Mouse (Mus musculus) common myeloid progenitor, adult 5-6 weeks (primary cell): ENCODE measurements at regions not wholly inside any gene's neighbourhood (a gene's known extent, or its start where the extent isn't known, plus 50 kb on each side); places are given as distances from the start of the nearest gene placed in this dataset.

ENCODE experiments used
- ATAC-seq: replicated peaks from 2 replicates; pipeline ENCODE4 v1.8.0; 2016; ENCODE audit warnings: low read depth, mild to moderate bottlenecking, moderate TSS enrichment, inconsistent platforms; ENCODE audit not compliant: poor library complexity, severe bottlenecking

GRCm38 (mm10) chr17:64229225-64229976, 102.3 kb downstream of the Pja2 start:
- ATAC-seq = no peak

DNA sequence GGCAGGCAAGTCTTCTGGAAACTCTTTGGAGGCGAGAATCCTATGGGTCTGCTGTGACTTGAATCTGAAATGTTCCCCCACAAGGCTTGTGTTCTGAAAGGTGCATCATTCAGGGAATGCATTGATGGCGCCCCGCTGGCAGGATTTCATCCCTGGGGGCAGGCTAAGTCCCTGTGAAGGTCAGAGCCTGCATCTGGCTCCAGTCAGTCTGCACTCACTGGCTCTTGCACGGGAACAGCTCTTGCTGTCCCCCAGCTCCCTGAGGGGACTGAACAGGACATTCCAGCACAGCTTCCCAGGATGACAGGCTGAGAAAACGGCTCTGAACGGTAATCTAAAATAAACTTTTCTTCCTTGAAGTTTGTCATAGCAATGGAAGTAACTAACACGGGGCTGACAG, 117.1 kb downstream of the Pja2 start:
- no peak for ATAC-seq

DNA sequence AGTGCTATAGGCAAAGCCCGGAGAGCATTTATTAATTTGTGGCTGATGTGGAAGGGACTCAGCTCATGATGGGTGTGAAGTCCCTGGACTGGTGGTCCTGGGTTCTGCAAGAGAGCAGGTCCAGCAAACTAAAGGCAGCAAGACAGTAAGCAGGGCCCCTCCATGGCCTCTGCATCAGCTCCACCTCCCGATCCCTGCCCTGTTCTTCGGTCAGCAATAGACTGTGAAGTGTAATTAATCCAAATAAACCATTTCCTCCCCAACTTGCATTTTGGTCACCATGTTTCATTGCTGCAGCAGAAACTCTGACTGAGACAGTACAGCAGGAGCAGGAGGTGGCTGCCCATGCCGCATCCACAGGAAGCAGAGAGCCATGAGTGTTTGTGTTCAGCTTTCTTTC, 118.5 kb downstream of the Pja2 start:
- no peak for ATAC-seq

DNA sequence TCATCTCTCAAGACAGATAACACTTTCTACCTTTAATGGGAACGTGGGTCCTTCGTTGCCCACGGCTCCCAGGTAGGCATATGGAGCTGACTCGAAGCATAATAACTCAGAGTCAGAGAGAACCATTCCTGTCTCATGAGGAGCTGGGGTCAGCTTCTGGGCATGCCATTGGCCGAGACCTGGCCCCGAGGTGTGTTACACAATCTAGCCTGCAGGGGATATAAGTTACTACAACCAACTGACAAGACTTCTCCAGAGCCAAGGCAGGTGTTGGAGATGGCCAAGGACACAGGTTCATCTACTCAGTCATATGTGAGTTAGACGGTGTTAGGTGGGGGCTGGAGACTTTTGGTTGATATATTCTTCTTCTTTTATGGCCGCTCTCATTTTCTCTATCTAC, 120.4 kb downstream of the Pja2 start:
- ATAC-seq = no peak

- no peak for ATAC-seq
These were observed 121.3 kb downstream of the Pja2 start for GRCm38 (mm10) chr17:64210366-64210765.

- no peak for ATAC-seq
These were observed 122.1 kb downstream of the Pja2 start for GRCm38 (mm10) chr17:64209640-64210039.

- ATAC-seq = peak; percentile 62
These were observed 123.4 kb downstream of the Pja2 start for GRCm38 (mm10) chr17:64208152-64208855.

GRCm38 (mm10) chr17:64206196-64206718, 125.5 kb downstream of the Pja2 start:
- no peak for ATAC-seq

DNA sequence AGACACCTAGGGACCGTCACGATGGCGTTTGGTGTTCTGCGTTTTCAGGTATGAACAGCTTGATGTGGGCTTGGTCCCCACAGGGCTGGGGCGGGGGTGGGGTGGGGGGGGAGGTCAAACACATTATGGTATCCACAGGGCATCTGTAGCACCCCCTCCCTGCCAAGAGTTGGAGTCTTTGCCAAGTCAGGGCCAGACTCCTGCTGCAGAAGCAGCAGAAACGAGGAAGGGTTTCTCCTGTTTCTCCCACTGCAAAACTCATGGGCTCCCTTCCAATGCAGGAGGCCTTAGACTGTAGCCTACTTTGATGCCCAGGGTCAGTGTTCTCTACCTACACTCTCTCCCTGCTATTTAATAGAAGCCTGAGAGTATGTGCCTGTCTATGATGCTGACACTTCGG, 128.1 kb downstream of the Pja2 start:
- no peak for ATAC-seq

DNA sequence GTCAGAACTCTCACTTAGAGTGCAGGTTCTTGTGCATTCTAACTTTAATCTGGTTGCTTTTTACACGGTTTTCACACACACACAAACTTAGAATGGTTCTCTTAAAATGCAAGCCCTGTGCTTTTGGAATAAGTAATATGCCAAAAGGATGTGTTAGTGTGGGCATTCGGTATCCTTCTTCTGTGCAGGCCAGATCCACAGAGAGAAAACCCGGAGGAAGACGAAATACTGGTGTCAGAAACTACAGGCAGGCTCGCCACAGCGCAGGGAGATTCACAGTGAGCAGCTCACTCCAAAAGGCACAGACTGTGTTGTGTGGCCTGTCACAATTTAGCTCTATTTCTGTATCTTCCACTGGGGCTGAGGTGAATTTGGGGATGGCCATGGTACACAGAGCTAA, 129.5 kb downstream of the Pja2 start:
- no peak for ATAC-seq

DNA sequence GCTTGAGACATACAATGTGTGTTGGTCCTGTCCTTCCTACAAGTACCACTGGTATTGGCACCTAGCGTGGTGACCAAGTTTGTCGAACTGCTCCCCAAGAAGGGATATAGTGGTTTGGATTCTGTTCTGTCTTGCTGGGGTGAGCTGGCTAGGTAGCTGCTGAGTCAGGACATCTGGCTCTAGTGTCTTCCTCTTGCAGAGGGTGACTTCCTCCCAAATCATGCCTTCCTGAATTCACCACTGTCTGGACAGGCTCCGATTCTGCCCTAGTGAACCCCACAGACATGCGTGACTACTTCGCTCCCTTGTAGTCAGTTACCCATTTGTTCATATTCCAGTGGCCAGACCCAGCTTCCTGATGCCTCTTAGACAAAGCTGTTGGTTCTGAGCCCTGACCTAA, 130.1 kb downstream of the Pja2 start:
- ATAC-seq = peak; percentile 88

- ATAC-seq = no peak
These were observed 131.4 kb downstream of the Pja2 start for GRCm38 (mm10) chr17:64200092-64200877.

- no peak for ATAC-seq
These were observed 132.3 kb downstream of the Pja2 start for GRCm38 (mm10) chr17:64199241-64199933.

DNA sequence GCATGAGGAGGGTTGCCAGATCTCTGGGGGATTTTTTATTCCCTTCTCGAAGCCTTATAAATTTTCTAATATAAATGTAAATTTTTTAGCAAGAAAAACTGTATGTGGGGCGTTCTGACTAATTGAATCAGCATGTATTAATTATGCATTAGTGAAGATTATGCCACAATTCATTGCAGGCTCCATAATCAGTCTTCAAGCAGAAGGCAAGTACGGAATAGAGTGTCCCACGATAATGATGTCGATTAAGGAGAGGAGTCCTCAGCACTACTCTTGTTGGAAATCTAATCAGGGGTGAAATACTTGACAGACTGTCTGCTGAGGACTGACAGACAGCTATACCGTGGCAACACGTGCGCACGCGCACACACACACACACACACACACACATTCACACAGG, 135.3 kb downstream of the Pja2 start:
- no peak for ATAC-seq

- no peak for ATAC-seq
These were observed 138.7 kb downstream of the Pja2 start for GRCm38 (mm10) chr17:64193055-64193454.
